Mouse (Mus musculus): ENCODE measurements around the gene Rarb. TPM values are rescaled to one million over a fixed set of nuclear protein-coding genes. Genes with fewer than 3 reads are reported as not detected.

Rarb gene
- polyA plus RNA-seq, 1 experiment from 2014 or later: 61.2 TPM

GRCm38 (mm10) chr14:16515731-16516130 is 303.2 kb downstream of the Rarb start:
- no peak for DNase-seq (ENCODE audit: low spot score)
- Histone ChIP-seq H3K4me2 (ENCODE audit: low read depth) (no peak overlapping the region), H3K27me3 (ENCODE audit: control insufficient read depth, insufficient read depth, low read length) (no peaks in the 10 kb centered on the region), H3K9ac (ENCODE audit: low read length) (no peak overlapping the region), H3K4me1 (ENCODE audit: control insufficient read depth, insufficient read depth, low read length) (peaks cover 10% of the 10 kb centered on the region; the same call in 1 of the 2 replicates), H3K4me3 (ENCODE audit: low read depth, low read length) (no peak overlapping the region), H3K27ac (ENCODE audit: low read depth, low read length) (no peak overlapping the region), H3K36me3 (ENCODE audit: control insufficient read depth, insufficient read depth, low read length) (no peaks in the 10 kb centered on the region), H3K9me3 (ENCODE audit: control insufficient read depth, low read length) (no peaks in the 10 kb centered on the region)
- WGBS: 56% methylated on average over 3 of the region's 3 CpGs
- no peak for ATAC-seq (ENCODE audit: insufficient read depth, low FRiP score, low TSS enrichment)

- Histone ChIP-seq H3K9me3 (ENCODE audit: control insufficient read depth, low read length) (no peaks in the 10 kb centered on the region), H3K9ac (ENCODE audit: low read length) (no peak overlapping the region), H3K36me3 (ENCODE audit: control insufficient read depth, insufficient read depth, low read length) (peaks cover 2% of the 10 kb centered on the region), H3K27me3 (ENCODE audit: control insufficient read depth, insufficient read depth, low read length) (no peaks in the 10 kb centered on the region), H3K4me1 (ENCODE audit: control insufficient read depth, insufficient read depth, low read length) (no peaks in the 10 kb centered on the region), H3K4me2 (ENCODE audit: low read depth) (no peak overlapping the region), H3K4me3 (ENCODE audit: low read depth, low read length) (no peak overlapping the region), H3K27ac (ENCODE audit: low read depth, low read length) (no peak overlapping the region)
- ATAC-seq (ENCODE audit: insufficient read depth, low FRiP score, low TSS enrichment): no peak
- WGBS: 62% methylated on average over 4 of the region's 4 CpGs
- no peak for DNase-seq (ENCODE audit: low spot score)
Observed at GRCm38 (mm10) chr14:16510574-16510973, 308.4 kb downstream of the Rarb start.

GRCm38 (mm10) chr14:16509825-16510224 is 309.1 kb downstream of the Rarb start:
- Histone ChIP-seq H3K4me1 (ENCODE audit: control insufficient read depth, insufficient read depth, low read length) (no peaks in the 10 kb centered on the region), H3K27me3 (ENCODE audit: control insufficient read depth, insufficient read depth, low read length) (no peaks in the 10 kb centered on the region), H3K36me3 (ENCODE audit: control insufficient read depth, insufficient read depth, low read length) (peaks cover 2% of the 10 kb centered on the region), H3K4me3 (ENCODE audit: low read depth, low read length) (no peak overlapping the region), H3K9me3 (ENCODE audit: control insufficient read depth, low read length) (no peaks in the 10 kb centered on the region), H3K4me2 (ENCODE audit: low read depth) (no peak overlapping the region), H3K27ac (ENCODE audit: low read depth, low read length) (no peak overlapping the region), H3K9ac (ENCODE audit: low read length) (no peak overlapping the region)
- WGBS: 80% methylated on average over 4 of the region's 4 CpGs
- no peak for DNase-seq (ENCODE audit: low spot score)
- no peak for ATAC-seq (ENCODE audit: insufficient read depth, low FRiP score, low TSS enrichment)

- WGBS: 91% methylated on average over 7 of the region's 7 CpGs
- H3K27ac ChIP-seq (ENCODE audit: low read depth, low read length): no peak overlapping the region
Observed at GRCm38 (mm10) chr14:16508760-16509159, 310.2 kb downstream of the Rarb start.

GRCm38 (mm10) chr14:16497226-16497661 is 321.7 kb downstream of the Rarb start:
- no peaks in the 10 kb centered on the region for H3K4me1 ChIP-seq (ENCODE audit: control insufficient read depth, insufficient read depth, low read length)
- no peak for DNase-seq (ENCODE audit: low spot score)
- no peak overlapping the region for H3K27ac ChIP-seq (ENCODE audit: low read depth, low read length)
- H3K36me3 ChIP-seq (ENCODE audit: control insufficient read depth, insufficient read depth, low read length): 0 out of 2 replicates have a peak, but pooled peaks cover 2% of the 10 kb centered on the region
- WGBS: 53% methylated on average over 2 of the region's 2 CpGs
- H3K27me3 ChIP-seq (ENCODE audit: control insufficient read depth, insufficient read depth, low read length): no peaks in the 10 kb centered on the region
- no peak overlapping the region for H3K4me3 ChIP-seq (ENCODE audit: low read depth, low read length)
- no peak overlapping the region for H3K9ac ChIP-seq (ENCODE audit: low read length)
- no peak for ATAC-seq (ENCODE audit: insufficient read depth, low FRiP score, low TSS enrichment)
- no peaks in the 10 kb centered on the region for H3K9me3 ChIP-seq (ENCODE audit: control insufficient read depth, low read length)
- no peak overlapping the region for H3K4me2 ChIP-seq (ENCODE audit: low read depth)

More at GRCm38 (mm10) chr14:16508760-16509159, 310.2 kb downstream of the Rarb start:
- H3K9me3 ChIP-seq (ENCODE audit: control insufficient read depth, low read length): no peaks in the 10 kb centered on the region
- no peak overlapping the region for H3K4me2 ChIP-seq (ENCODE audit: low read depth)
- no peaks in the 10 kb centered on the region for H3K4me1 ChIP-seq (ENCODE audit: control insufficient read depth, insufficient read depth, low read length)
- no peak overlapping the region for H3K4me3 ChIP-seq (ENCODE audit: low read depth, low read length)
- no peaks in the 10 kb centered on the region for H3K27me3 ChIP-seq (ENCODE audit: control insufficient read depth, insufficient read depth, low read length)
- peaks cover 2% of the 10 kb centered on the region for H3K36me3 ChIP-seq (ENCODE audit: control insufficient read depth, insufficient read depth, low read length)
- no peak overlapping the region for H3K9ac ChIP-seq (ENCODE audit: low read length)
- ATAC-seq (ENCODE audit: insufficient read depth, low FRiP score, low TSS enrichment) (no peak), DNase-seq (ENCODE audit: low spot score) (no peak)

- H3K27me3 ChIP-seq (ENCODE audit: control insufficient read depth, insufficient read depth, low read length): no peaks in the 10 kb centered on the region
- no peak overlapping the region for H3K27ac ChIP-seq (ENCODE audit: low read depth, low read length)
- H3K36me3 ChIP-seq (ENCODE audit: control insufficient read depth, insufficient read depth, low read length): no peaks in the 10 kb centered on the region
- no peaks in the 10 kb centered on the region for H3K9me3 ChIP-seq (ENCODE audit: control insufficient read depth, low read length)
- H3K9ac ChIP-seq (ENCODE audit: low read length): no peak overlapping the region
- 66% methylated on average over 8 of the region's 8 CpGs for WGBS
- H3K4me2 ChIP-seq (ENCODE audit: low read depth): no peak overlapping the region
- H3K4me3 ChIP-seq (ENCODE audit: low read depth, low read length): no peak overlapping the region
- H3K4me1 ChIP-seq (ENCODE audit: control insufficient read depth, insufficient read depth, low read length): no peaks in the 10 kb centered on the region
- DNase-seq (ENCODE audit: low spot score) (no peak), ATAC-seq (ENCODE audit: insufficient read depth, low FRiP score, low TSS enrichment) (no peak)
Observed at GRCm38 (mm10) chr14:16483656-16484380, 335.1 kb downstream of the Rarb start.

- Histone ChIP-seq H3K9me3 (ENCODE audit: control insufficient read depth, low read length) (no peaks in the 10 kb centered on the region), H3K4me1 (ENCODE audit: control insufficient read depth, insufficient read depth, low read length) (no peaks in the 10 kb centered on the region), H3K9ac (ENCODE audit: low read length) (no peak overlapping the region), H3K4me3 (ENCODE audit: low read depth, low read length) (no peak overlapping the region), H3K27me3 (ENCODE audit: control insufficient read depth, insufficient read depth, low read length) (no peaks in the 10 kb centered on the region), H3K27ac (ENCODE audit: low read depth, low read length) (no peak overlapping the region), H3K36me3 (ENCODE audit: control insufficient read depth, insufficient read depth, low read length) (no peaks in the 10 kb centered on the region), H3K4me2 (ENCODE audit: low read depth) (no peak overlapping the region)
- WGBS: 85% methylated on average over 6 of the region's 6 CpGs
- DNase-seq (ENCODE audit: low spot score) (no peak), ATAC-seq (ENCODE audit: insufficient read depth, low FRiP score, low TSS enrichment) (no peak)
Observed at GRCm38 (mm10) chr14:16480621-16481020, 338.3 kb downstream of the Rarb start.

GRCm38 (mm10) chr14:16479521-16479920 is 339.4 kb downstream of the Rarb start:
- no peak for DNase-seq (ENCODE audit: low spot score)
- WGBS: 82% methylated on average over 2 of the region's 2 CpGs
- Histone ChIP-seq H3K4me2 (ENCODE audit: low read depth) (no peak overlapping the region), H3K9me3 (ENCODE audit: control insufficient read depth, low read length) (no peaks in the 10 kb centered on the region), H3K4me3 (ENCODE audit: low read depth, low read length) (no peak overlapping the region), H3K36me3 (ENCODE audit: control insufficient read depth, insufficient read depth, low read length) (no peaks in the 10 kb centered on the region), H3K4me1 (ENCODE audit: control insufficient read depth, insufficient read depth, low read length) (no peaks in the 10 kb centered on the region), H3K27ac (ENCODE audit: low read depth, low read length) (no peak overlapping the region), H3K27me3 (ENCODE audit: control insufficient read depth, insufficient read depth, low read length) (no peaks in the 10 kb centered on the region), H3K9ac (ENCODE audit: low read length) (no peak overlapping the region)
- no peak for ATAC-seq (ENCODE audit: insufficient read depth, low FRiP score, low TSS enrichment)

GRCm38 (mm10) chr14:16478606-16479323 is 340.2 kb downstream of the Rarb start:
- ATAC-seq (ENCODE audit: insufficient read depth, low FRiP score, low TSS enrichment) (no peak), DNase-seq (ENCODE audit: low spot score) (no peak)
- Histone ChIP-seq H3K27me3 (ENCODE audit: control insufficient read depth, insufficient read depth, low read length) (no peaks in the 10 kb centered on the region), H3K9me3 (ENCODE audit: control insufficient read depth, low read length) (no peaks in the 10 kb centered on the region), H3K4me2 (ENCODE audit: low read depth) (no peak overlapping the region), H3K27ac (ENCODE audit: low read depth, low read length) (no peak overlapping the region), H3K9ac (ENCODE audit: low read length) (no peak overlapping the region), H3K4me3 (ENCODE audit: low read depth, low read length) (no peak overlapping the region), H3K4me1 (ENCODE audit: control insufficient read depth, insufficient read depth, low read length) (no peaks in the 10 kb centered on the region), H3K36me3 (ENCODE audit: control insufficient read depth, insufficient read depth, low read length) (no peaks in the 10 kb centered on the region)
- 87% methylated on average over 1 of the region's 1 CpGs for WGBS

Data from neural tube, embryonic 11.5 days (tissue).